In genomic region chr17:31208654-31209053, GRCm38 (mm10) we compare ENCODE assay signal across 25 mouse cellular contexts. TPM values are rescaled to one million over a fixed set of nuclear protein-coding genes. Genes with fewer than 3 reads are reported as not detected.
A peak's percentile ranks its signal among the peaks of the same experiment; 100 is the strongest.
DNase-seq lines count a peak whose midpoint lies in the region; ATAC-seq and TF ChIP-seq lines count a peak whose summit lies in the region.
"Had no signal": no experiment of that assay in that cellular context is flagged by ENCODE, and none has a peak within 500 bp of the region (broad histone marks: within the 10 kb centered on the region; RNA-seq: fewer than 3 reads in every experiment).

No protein-coding gene starts in this region.

- peak overlapping the region; percentile 88; the same call in 1 of the 2 replicates for H3K27ac ChIP-seq in bone marrow, adult 2 months (ENCODE audit: control insufficient read depth, insufficient read depth, low read depth, low read length, poor library complexity)
- no peak overlapping the region for H3K27ac ChIP-seq in hindbrain, postnatal 0 days
- H3K27ac ChIP-seq: embryonic facial prominence, embryonic 15.5 days; kidney, postnatal 0 days; limb, embryonic 12.5 days; lung, embryonic 15.5 days; macrophage; midbrain, embryonic 12.5 days; neural tube, embryonic 13.5 days had no signal

- TF ChIP-seq CTCF in lung, adult 2 months (IDR thresholded peaks at IDR 0.05; ENCODE audit: insufficient read depth, low read length), result no peak
- no peak for TF ChIP-seq CTCF in bone marrow, adult 2 months (IDR thresholded peaks at IDR 0.05; ENCODE audit: control insufficient read depth, insufficient read depth, low read length)
- TF ChIP-seq CTCF in hindbrain, postnatal 0 days (IDR thresholded peaks at IDR 0.05; ENCODE audit: low read depth), result no peak

- no peak for TF ChIP-seq POLR2A in lung, adult 2 months (IDR thresholded peaks at IDR 0.05; ENCODE audit: borderline replicate concordance, extremely low read depth, low read depth, low read length)
- no peak for TF ChIP-seq POLR2A in bone marrow, adult 2 months (IDR thresholded peaks at IDR 0.05; ENCODE audit: borderline replicate concordance, control insufficient read depth, low read depth, low read length)

- peak; percentile 53 for ATAC-seq in megakaryocyte, adult 5-6 weeks (ENCODE audit: poor library complexity, severe bottlenecking)
- no peak for ATAC-seq in hindbrain, postnatal 0 days
- ATAC-seq: hindbrain, embryonic 16.5 days had no signal

- no peak overlapping the region for H3K4me2 ChIP-seq in hindbrain, postnatal 0 days (ENCODE audit: low read depth, low read length)
- H3K4me2 ChIP-seq: embryonic facial prominence, embryonic 15.5 days; limb, embryonic 12.5 days; lung, embryonic 15.5 days; midbrain, embryonic 12.5 days; neural tube, embryonic 13.5 days had no signal

- no peaks in the 10 kb centered on the region for H3K27me3 ChIP-seq in hindbrain, postnatal 0 days (ENCODE audit: insufficient read depth, low read length)
- H3K27me3 ChIP-seq: embryonic facial prominence, embryonic 15.5 days; limb, embryonic 12.5 days; lung, embryonic 15.5 days; midbrain, embryonic 12.5 days; neural tube, embryonic 13.5 days had no signal

- no peak for DNase-seq in lung, adult 2 months
- DNase-seq in lung, postnatal 25 days (ENCODE audit: low spot score), result no peak
- peak; percentile 53 for DNase-seq in induced T-regulatory cell, adult 2 months (ENCODE audit: low read depth)
- DNase-seq in adrenal gland, postnatal 14 days, result no peak
- no peak for DNase-seq in hindbrain, postnatal 0 days (ENCODE audit: low spot score)
- DNase-seq: adrenal gland, postnatal 10 days; cerebellum, adult 11-12 months; cerebellum, postnatal 25 days; heart, postnatal 4 days; kidney, adult 18-20 months; right cerebral cortex, adult 18-20 months had no signal

- WGBS in lung, adult 2 months, result 81% methylated on average over 8 of the region's 8 CpGs
- WGBS in bone marrow, adult 2 months, result 20% methylated on average over 8 of the region's 8 CpGs
- WGBS in hindbrain, postnatal 0 days, result 90% methylated on average over 8 of the region's 8 CpGs

- no peaks in the 10 kb centered on the region for H3K4me1 ChIP-seq in lung, adult 2 months (ENCODE audit: control insufficient read depth, insufficient read depth, low read length)
- H3K4me1 ChIP-seq in bone marrow, adult 2 months (ENCODE audit: control insufficient read depth, insufficient read depth, low read length), result peaks cover 14% of the 10 kb centered on the region
- H3K4me1 ChIP-seq in hindbrain, postnatal 0 days (ENCODE audit: insufficient read depth, low read length), result no peaks in the 10 kb centered on the region
- H3K4me1 ChIP-seq: embryonic facial prominence, embryonic 15.5 days; limb, embryonic 12.5 days; lung, embryonic 15.5 days; midbrain, embryonic 12.5 days; neural tube, embryonic 13.5 days had no signal

- H3K36me3 ChIP-seq in hindbrain, postnatal 0 days (ENCODE audit: insufficient read depth, low read length), result no peaks in the 10 kb centered on the region
- H3K36me3 ChIP-seq: embryonic facial prominence, embryonic 15.5 days; limb, embryonic 12.5 days; lung, embryonic 15.5 days; midbrain, embryonic 12.5 days; neural tube, embryonic 13.5 days had no signal

- H3K9me3 ChIP-seq in hindbrain, postnatal 0 days (ENCODE audit: low read length), result no peaks in the 10 kb centered on the region
- H3K9me3 ChIP-seq: embryonic facial prominence, embryonic 15.5 days; limb, embryonic 12.5 days; lung, embryonic 15.5 days; midbrain, embryonic 12.5 days had no signal

- no peak overlapping the region for H3K9ac ChIP-seq in hindbrain, postnatal 0 days (replicated peaks; ENCODE audit: low read length)
- H3K9ac ChIP-seq: embryonic facial prominence, embryonic 15.5 days; limb, embryonic 12.5 days; lung, embryonic 15.5 days; midbrain, embryonic 12.5 days; neural tube, embryonic 13.5 days had no signal

- H3K4me3 ChIP-seq in lung, adult 2 months (replicated peaks; ENCODE audit: extremely low read depth, low read depth, low read length), result peak overlapping the region; percentile 20
- H3K4me3 ChIP-seq in bone marrow, adult 2 months (replicated peaks; ENCODE audit: control insufficient read depth, low read depth, low read length), result peak overlapping the region; percentile 65
- no peak overlapping the region for H3K4me3 ChIP-seq in hindbrain, postnatal 0 days (ENCODE audit: low read length)
- H3K4me3 ChIP-seq: embryonic facial prominence, embryonic 15.5 days; limb, embryonic 12.5 days; lung, embryonic 15.5 days; midbrain, embryonic 12.5 days; neural tube, embryonic 13.5 days had no signal

RNA-seq across cellular contexts. Expression of gene Ubash3a, which starts 1.0 kb away (rescaled TPM):
- polyA plus RNA-seq in lung, adult 2 months (2012; rRNA removed), result 0.63 and 1.1 TPM in 2 replicates
- 7.3 and 13.0 TPM in 2 replicates for polyA plus RNA-seq in bone marrow, adult 2 months (2011; ENCODE audit: insufficient read depth, insufficient read length, low replicate concordance, missing spikeins)
- total RNA-seq in megakaryocyte, adult 5-6 weeks (2015), result 2.6 and 6.2 TPM in 2 replicates
- total RNA-seq in megakaryocyte, adult 5-6 weeks (2017), result 3.9 and 5.0 TPM in 2 replicates
- total RNA-seq in adrenal gland, postnatal 14 days (2021), result 0.63 and 3.1 TPM in 2 replicates
- 0.21 TPM in 1 of 2 replicates, not detected in the other for total RNA-seq in hindbrain, postnatal 0 days (2014; rRNA removed)
- polyA plus RNA-seq in hindbrain, postnatal 0 days (2015; fragmentation: Nextera tagmentation; extraction: Ambion mirVana), result not detected in 2 replicates
- total RNA-seq: gastrocnemius, adult 8-10 months; left cerebral cortex, postnatal 10 days had no signal
- polyA plus RNA-seq: hindbrain, embryonic 16.5 days; neural tube, embryonic 13.5 days had no signal

RNA-seq across cellular contexts. Expression of gene Tmprss3, which starts 9.9 kb away (rescaled TPM):
- polyA plus RNA-seq in lung, adult 2 months (2012; rRNA removed), result 0.05 and 0.11 TPM in 2 replicates
- polyA plus RNA-seq in bone marrow, adult 2 months (2011; ENCODE audit: insufficient read depth, insufficient read length, low replicate concordance, missing spikeins), result 4.2 and 4.3 TPM in 2 replicates
- 0.23 and 0.56 TPM in 2 replicates for total RNA-seq in megakaryocyte, adult 5-6 weeks (2015)
- 0.16 and 0.26 TPM in 2 replicates for total RNA-seq in megakaryocyte, adult 5-6 weeks (2017)
- 0.11 TPM in 1 of 2 replicates, not detected in the other for total RNA-seq in adrenal gland, postnatal 14 days (2021)
- total RNA-seq in hindbrain, postnatal 0 days (2014; rRNA removed), result 0.10 TPM in 1 of 2 replicates, not detected in the other
- polyA plus RNA-seq in hindbrain, postnatal 0 days (2015; fragmentation: Nextera tagmentation; extraction: Ambion mirVana), result 0.14 and 0.23 TPM in 2 replicates
- total RNA-seq: gastrocnemius, adult 8-10 months; heart, postnatal 4 days; left cerebral cortex, postnatal 10 days had no signal
- polyA plus RNA-seq: forebrain, embryonic 11.5 days; hindbrain, embryonic 16.5 days; limb, embryonic 12.5 days; macrophage; midbrain, embryonic 12.5 days; neural tube, embryonic 13.5 days had no signal

RNA-seq across cellular contexts. Expression of gene Tff1, which starts 43.6 kb away (rescaled TPM):
- not detected in 2 replicates for polyA plus RNA-seq in lung, adult 2 months (2012; rRNA removed)
- polyA plus RNA-seq in bone marrow, adult 2 months (2011; ENCODE audit: insufficient read depth, insufficient read length, low replicate concordance, missing spikeins), result not detected in 2 replicates
- not detected in 2 replicates for total RNA-seq in megakaryocyte, adult 5-6 weeks (2015)
- total RNA-seq in megakaryocyte, adult 5-6 weeks (2017), result not detected in 2 replicates
- not detected in 2 replicates for total RNA-seq in adrenal gland, postnatal 14 days (2021)
- total RNA-seq in hindbrain, postnatal 0 days (2014; rRNA removed), result not detected in 2 replicates
- not detected in 2 replicates for polyA plus RNA-seq in hindbrain, postnatal 0 days (2015; fragmentation: Nextera tagmentation; extraction: Ambion mirVana)
- total RNA-seq: adrenal gland, postnatal 10 days; gastrocnemius, adult 8-10 months; heart, postnatal 4 days; layer of hippocampus, postnatal 14 days; left cerebral cortex, postnatal 10 days had no signal
- polyA plus RNA-seq: embryonic facial prominence, embryonic 15.5 days; forebrain, embryonic 11.5 days; hindbrain, embryonic 16.5 days; limb, embryonic 12.5 days; lung, embryonic 15.5 days; macrophage; midbrain, embryonic 12.5 days; neural tube, embryonic 13.5 days had no signal
